Mouse (Mus musculus) gastrocnemius, adult 2 months (tissue): Measurements from ENCODE around the gene Olfr314. TPM values are rescaled to one million over a fixed set of nuclear protein-coding genes. Genes with fewer than 3 reads are reported as not detected.
"Not testable (repeated sequence)": the region's sequence is repeated elsewhere in the genome, so short reads cannot be mapped to it uniquely, and the experiment has no call there.

Experiments used
- DNase-seq: peaks from one replicate; pipeline ENCODE4 v3.0.0; 2022
- H3K27ac ChIP-seq: fragments of 200-600 bp; 2 replicates; pipeline ENCODE4 v1.8.1; 2022; ENCODE audit warnings: mild to moderate bottlenecking
- H3K4me3 ChIP-seq: fragments of 200-600 bp; 2 replicates; pipeline ENCODE4 v1.8.1; 2022; ENCODE audit warnings: mild to moderate bottlenecking, moderate library complexity
- CTCF ChIP-seq: fragments of 200-600 bp; IDR thresholded peaks from 2 replicates; pipeline ENCODE4 v1.8.1; 2022; ENCODE audit warnings: antibody characterized with exemption, mild to moderate bottlenecking, moderate library complexity
- intact Hi-C: fragments of 180-260 bp; cut with DNase I; formaldehyde crosslinking; loops from one replicate; pipeline ENCODE4 v1.15.1; 2025
- long read RNA-seq, 2 experiments: library from polyadenylated mRNA; stranded (forward); transcript quantifications; one replicate each; pipeline ENCODE4 v2.0.0; 2021
- total RNA-seq, 2 experiments: library from RNA; stranded (reverse); gene quantifications; 2 replicates each; pipeline ENCODE4 v1.2.3; 2021

Gene Olfr314
- total RNA-seq = not detected
- long read RNA-seq, experiment 1 = 0 reads
- long read RNA-seq, experiment 2 = 0 reads

DNA sequence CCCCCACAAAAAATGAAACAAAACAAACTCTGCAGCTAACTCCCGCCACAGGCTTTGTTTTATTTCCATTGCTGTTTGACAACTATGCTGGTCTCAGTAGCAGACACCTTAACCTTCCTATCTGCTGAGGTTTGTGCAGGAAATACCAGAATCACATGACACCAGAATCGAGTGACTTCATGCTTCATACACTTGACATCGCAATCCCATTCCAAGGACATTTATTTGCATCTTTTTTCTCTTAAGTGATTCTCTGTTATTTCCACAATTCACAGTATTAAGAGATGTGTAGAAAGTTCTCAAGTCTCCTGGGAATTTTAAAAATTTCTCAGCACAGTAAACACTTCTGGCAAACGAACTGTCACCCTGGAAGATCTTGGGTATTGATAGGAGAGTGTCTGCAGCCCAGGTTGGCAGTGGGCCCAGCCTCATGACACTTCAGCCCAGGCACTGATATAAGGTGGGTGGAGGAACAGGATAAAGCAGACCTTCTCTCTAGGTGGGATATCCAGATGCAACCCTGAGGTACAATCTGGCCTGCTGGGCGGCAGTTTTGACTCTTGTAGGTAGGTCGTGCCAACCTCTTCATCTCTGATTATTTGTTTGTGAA lies at the start of gene Olfr314:
Gene Olfr314, plus strand, starts transcription at position 473 of the 610 bp plus-strand sequence.
- Histone ChIP-seq H3K4me3 (no peak within 1 kb of the TSS), H3K27ac (no peak within 1 kb of the TSS)
- DNase-seq = no peak
- intact Hi-C loops = no loop called here
- no peak for TF ChIP-seq CTCF

DNA sequence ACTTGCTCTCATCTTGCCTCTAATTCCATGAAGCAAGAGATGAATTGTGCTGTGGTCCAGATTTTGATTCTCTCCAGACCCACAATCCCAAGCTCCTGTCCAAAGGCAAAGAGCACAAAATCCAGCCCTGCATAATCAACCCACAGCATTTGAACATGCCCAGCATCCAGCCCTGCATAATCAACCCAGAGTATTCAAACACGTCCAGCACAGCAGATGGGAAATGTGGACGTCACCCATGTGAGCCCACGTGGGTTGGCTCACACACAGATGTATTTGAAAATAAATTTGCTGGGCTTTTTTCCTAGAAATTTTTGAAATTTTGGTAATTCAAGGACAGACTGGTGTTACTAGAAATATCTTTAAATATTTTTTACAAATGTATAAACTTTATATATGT lies 49.4 kb upstream of the Olfr314 start:
- no peak for TF ChIP-seq CTCF
- DNase-seq = no peak
- intact Hi-C loops = no loop called here
- no peak overlapping the region for H3K4me3 ChIP-seq
- no peak overlapping the region for H3K27ac ChIP-seq

DNA sequence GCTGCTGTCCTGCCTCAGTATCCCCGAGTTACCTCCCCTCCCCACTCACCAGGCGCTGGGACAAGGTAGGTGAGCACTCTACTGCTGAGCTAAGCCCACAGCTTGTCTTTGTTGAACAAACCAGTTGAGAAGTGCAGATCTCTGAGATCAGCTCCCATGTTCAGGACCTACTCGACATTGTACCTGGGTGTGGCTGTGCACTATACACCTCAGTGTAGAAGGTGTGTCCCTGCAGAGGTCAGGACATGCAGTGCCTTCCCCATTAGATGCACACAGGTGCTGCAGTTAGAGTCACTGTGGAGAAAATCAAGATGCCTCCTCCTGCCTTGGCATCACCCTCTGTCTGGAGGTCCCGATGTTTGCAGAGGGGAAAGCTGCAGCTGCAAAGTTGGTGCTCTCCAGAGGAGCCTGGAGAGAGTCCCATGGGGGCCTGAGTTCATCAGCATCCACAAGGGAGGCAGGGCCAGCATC lies 43.9 kb upstream of the Olfr314 start, which contains the start of gene Olfr317:
Gene Olfr317, minus strand, starts transcription at position 421 of the 471 bp plus-strand sequence.
- intact Hi-C loops = no loop called here
- TF ChIP-seq CTCF = no peak
- Histone ChIP-seq H3K4me3 (no peak within 1 kb of the TSS), H3K27ac (no peak within 1 kb of the TSS)
- DNase-seq = no peak

DNA sequence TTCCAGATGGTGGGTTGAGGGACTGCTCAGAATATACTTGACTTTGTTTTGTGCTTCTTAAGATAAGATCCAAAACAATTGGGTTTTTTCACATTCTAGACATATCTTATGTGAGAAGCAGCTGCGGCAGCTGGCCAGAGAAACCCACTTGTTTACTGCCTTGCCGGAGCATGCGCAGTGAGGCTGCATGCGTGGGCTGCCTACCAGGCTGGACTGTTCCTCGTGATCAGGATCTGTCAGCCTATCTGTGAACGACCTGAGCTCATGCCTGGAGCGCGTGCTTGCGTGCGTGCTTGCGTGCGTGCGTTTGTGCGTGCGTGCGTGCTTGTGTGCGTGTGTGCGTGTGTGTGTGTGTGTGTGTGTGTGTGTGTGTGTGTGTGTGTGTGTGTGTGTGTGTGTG lies 31.7 kb upstream of the Olfr314 start:
- DNase-seq, H3K4me3 ChIP-seq, H3K27ac ChIP-seq, intact Hi-C loops: not testable (repeated sequence)

- no peak for TF ChIP-seq CTCF
- intact Hi-C loops = no loop called here
- no peak within 1 kb of the TSS for H3K4me3 ChIP-seq
- H3K27ac ChIP-seq = no peak within 1 kb of the TSS
- no peak for DNase-seq
Measured at GRCm38 (mm10) chr11:58752434-58752833, 30.3 kb upstream of the Olfr314 start, which contains the start of gene Olfr316. Olfr316 (plus strand) TSS chr11:58752734.

DNA sequence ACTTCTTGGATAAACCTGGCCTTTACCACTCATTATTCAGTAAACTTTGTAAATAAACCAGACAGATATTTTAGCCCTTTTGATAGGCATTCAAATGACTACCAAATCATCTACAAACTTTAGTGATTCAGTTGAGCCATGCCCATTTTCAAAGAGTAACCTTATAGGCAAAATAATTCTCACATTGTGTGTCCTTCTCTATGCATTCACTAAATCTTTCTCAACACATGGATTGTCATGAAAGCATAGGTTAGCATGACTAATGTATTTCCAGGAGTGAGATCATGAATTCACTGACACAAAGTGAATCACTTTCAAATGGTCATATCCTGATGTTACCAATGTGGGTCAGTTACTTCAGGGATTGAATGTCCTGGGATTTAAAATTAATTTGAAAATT lies 9.9 kb upstream of the Olfr314 start, which contains the start of gene Olfr315:
Gene Olfr315, plus strand, starts transcription at position 301 of the 400 bp plus-strand sequence.
- Histone ChIP-seq H3K27ac (no peak within 1 kb of the TSS), H3K4me3 (no peak within 1 kb of the TSS)
- intact Hi-C loops = no loop called here
- no peak for DNase-seq
- TF ChIP-seq CTCF = no peak

DNA sequence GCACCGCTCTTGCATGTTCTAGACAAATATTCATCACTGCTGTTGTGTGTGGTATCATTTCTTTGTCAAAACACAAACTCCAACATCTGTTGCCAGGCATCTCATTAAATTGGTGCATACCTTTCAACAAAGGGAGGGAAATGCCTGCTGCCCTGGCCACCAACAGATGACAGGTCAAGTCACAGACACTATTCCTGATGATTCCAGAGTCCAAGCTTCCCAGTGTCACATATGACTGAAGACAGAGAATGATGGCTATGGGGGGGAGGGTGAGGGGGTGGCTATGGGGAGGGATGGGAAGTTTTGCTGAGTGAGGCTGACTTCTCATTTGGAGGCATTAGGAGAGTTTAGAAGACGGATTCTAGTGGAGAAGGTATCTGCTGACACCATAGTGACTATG lies 1.4 kb downstream of the Olfr314 start:
- no peak overlapping the region for H3K4me3 ChIP-seq
- no peak for TF ChIP-seq CTCF
- no peak overlapping the region for H3K27ac ChIP-seq
- intact Hi-C loops = no loop called here
- no peak for DNase-seq

- no peak for TF ChIP-seq CTCF
- intact Hi-C loops = no loop called here
Measured at GRCm38 (mm10) chr11:58787651-58788050, 4.9 kb downstream of the Olfr314 start.

DNA sequence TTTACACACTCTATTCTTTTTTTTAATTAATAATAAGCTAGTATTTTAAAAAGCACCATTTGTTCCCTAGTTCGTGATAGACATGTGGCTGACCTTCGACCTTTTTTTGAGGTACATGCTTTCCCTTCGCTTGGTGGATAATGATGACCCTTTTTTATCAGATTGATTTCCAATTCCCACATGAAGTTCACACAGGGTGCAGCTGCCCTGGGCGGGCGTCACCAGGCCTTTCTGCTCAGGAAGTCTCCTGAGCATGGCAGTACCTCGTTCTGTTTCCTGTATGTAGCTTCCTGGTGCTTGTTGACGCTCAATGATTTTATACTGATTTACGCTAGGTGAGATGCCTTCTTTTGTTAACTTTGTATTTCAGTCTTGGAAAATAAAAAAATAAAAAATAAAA lies 5.6 kb downstream of the Olfr314 start:
- H3K4me3 ChIP-seq = no peak overlapping the region
- TF ChIP-seq CTCF = no peak
- intact Hi-C loops = no loop called here
- DNase-seq = no peak
- no peak overlapping the region for H3K27ac ChIP-seq

More at GRCm38 (mm10) chr11:58787651-58788050, 4.9 kb downstream of the Olfr314 start:
- Histone ChIP-seq H3K27ac (no peak overlapping the region), H3K4me3 (no peak overlapping the region)
- no peak for DNase-seq

GRCm38 (mm10) chr11:58789532-58789931 lies 6.8 kb downstream of the Olfr314 start:
- H3K27ac ChIP-seq = no peak overlapping the region
- intact Hi-C loops = no loop called here
- TF ChIP-seq CTCF = no peak
- DNase-seq = no peak
- H3K4me3 ChIP-seq = no peak overlapping the region

- Histone ChIP-seq H3K4me3 (no peak overlapping the region), H3K27ac (no peak overlapping the region)
- intact Hi-C loops = no loop called here
- TF ChIP-seq CTCF = no peak
- no peak for DNase-seq
Measured at GRCm38 (mm10) chr11:58790053-58790452, 7.3 kb downstream of the Olfr314 start.

GRCm38 (mm10) chr11:58790646-58791045 lies 7.9 kb downstream of the Olfr314 start:
- TF ChIP-seq CTCF = no peak
- Histone ChIP-seq H3K27ac (no peak overlapping the region), H3K4me3 (no peak overlapping the region)
- DNase-seq = no peak
- intact Hi-C loops = no loop called here

- TF ChIP-seq CTCF = no peak
- no peak for DNase-seq
Measured at GRCm38 (mm10) chr11:58795856-58796255, 13.1 kb downstream of the Olfr314 start.

GRCm38 (mm10) chr11:58796850-58797249 lies 14.1 kb downstream of the Olfr314 start:
- no peak overlapping the region for H3K27ac ChIP-seq
- intact Hi-C loops = no loop called here
- H3K4me3 ChIP-seq = no peak overlapping the region
- no peak for DNase-seq
- TF ChIP-seq CTCF = no peak

More at GRCm38 (mm10) chr11:58795856-58796255, 13.1 kb downstream of the Olfr314 start:
- intact Hi-C loops = no loop called here
- Histone ChIP-seq H3K4me3 (no peak overlapping the region), H3K27ac (no peak overlapping the region)
